ENCODE assay signal across 17 mouse cellular contexts in the genomic region with DNA sequence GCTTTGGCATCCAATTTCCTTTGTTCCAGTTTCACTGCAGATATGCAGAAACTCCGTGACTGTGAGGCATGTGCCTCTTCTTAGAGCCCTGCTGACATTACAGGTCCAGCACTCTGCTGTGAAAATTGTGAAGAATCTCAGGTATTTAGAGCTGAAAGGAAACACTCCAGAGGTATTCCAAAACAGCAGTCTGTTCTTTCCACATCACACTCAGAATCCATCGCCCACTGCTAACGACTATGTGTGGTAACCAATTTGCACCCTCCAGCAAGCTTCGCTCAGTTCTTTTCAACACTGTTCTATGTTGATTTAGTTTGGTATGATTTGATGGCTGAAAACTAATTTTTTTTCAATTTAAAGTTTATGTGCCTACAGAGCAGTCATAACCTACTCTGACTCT.
"Had no signal": no experiment of that assay in that cellular context is flagged by ENCODE, and none has a peak within 500 bp of the region (broad histone marks: within the 10 kb centered on the region; RNA-seq: fewer than 3 reads in every experiment).

No protein-coding gene starts in this region.

- ATAC-seq: midbrain, embryonic 16.5 days had no signal

- H3K4me1 ChIP-seq: midbrain, embryonic 10.5 days; midbrain, embryonic 12.5 days; neural tube, embryonic 12.5 days; stomach, embryonic 15.5 days had no signal

- H3K4me3 ChIP-seq: midbrain, embryonic 10.5 days; midbrain, embryonic 12.5 days; neural tube, embryonic 12.5 days; stomach, embryonic 15.5 days had no signal

- H3K36me3 ChIP-seq: midbrain, embryonic 10.5 days; midbrain, embryonic 12.5 days; neural tube, embryonic 12.5 days; stomach, embryonic 15.5 days had no signal

- DNase-seq: lung, adult 18-20 months; lung, embryonic 14.5 days; lung, postnatal 10 days; lung, postnatal 4 days; midbrain, embryonic 14.5 days; right cerebral cortex, postnatal 25 days; right cerebral cortex, postnatal 4 days; spleen, adult 18-20 months; thymus, adult 2 months; thymus, postnatal 25 days; thymus, postnatal 4 days had no signal

- H3K9ac ChIP-seq: lung, embryonic 14.5 days; midbrain, embryonic 12.5 days; neural tube, embryonic 12.5 days; stomach, embryonic 15.5 days had no signal

- H3K4me2 ChIP-seq: lung, embryonic 14.5 days; midbrain, embryonic 12.5 days; neural tube, embryonic 12.5 days; stomach, embryonic 15.5 days had no signal

- H3K9me3 ChIP-seq: midbrain, embryonic 10.5 days; midbrain, embryonic 12.5 days; neural tube, embryonic 12.5 days; stomach, embryonic 15.5 days had no signal

- H3K27ac ChIP-seq: midbrain, embryonic 10.5 days; midbrain, embryonic 12.5 days; neural tube, embryonic 12.5 days; stomach, embryonic 15.5 days; stomach, postnatal 0 days had no signal

- H3K27me3 ChIP-seq: midbrain, embryonic 12.5 days; neural tube, embryonic 12.5 days; stomach, embryonic 15.5 days had no signal
